Mouse (Mus musculus): ENCODE data around the gene Uhrf1bp1. TPM values are rescaled to one million over a fixed set of nuclear protein-coding genes. Genes with fewer than 3 reads are reported as not detected.

Uhrf1bp1 gene
- polyA plus RNA-seq, 1 experiment from 2014 or later: 5.6 TPM

GRCm38 (mm10) chr17:27946371-27946770, 90.1 kb downstream of the Uhrf1bp1 start:
- Histone ChIP-seq H3K4me3 (no peak overlapping the region), H3K27me3 (no peaks in the 10 kb centered on the region), H3K4me2 (no peak overlapping the region), H3K9ac (peak overlapping the region; percentile 39; the same call in 1 of the 2 replicates), H3K27ac (peak overlapping the region; percentile 81), H3K9me3 (no peaks in the 10 kb centered on the region), H3K36me3 (no peaks in the 10 kb centered on the region), H3K4me1 (replicated peaks) (peaks cover 34% of the 10 kb centered on the region)
- WGBS: 81% methylated on average over 8 of the region's 8 CpGs
- ATAC-seq (ENCODE audit: low FRiP score): no peak

DNA sequence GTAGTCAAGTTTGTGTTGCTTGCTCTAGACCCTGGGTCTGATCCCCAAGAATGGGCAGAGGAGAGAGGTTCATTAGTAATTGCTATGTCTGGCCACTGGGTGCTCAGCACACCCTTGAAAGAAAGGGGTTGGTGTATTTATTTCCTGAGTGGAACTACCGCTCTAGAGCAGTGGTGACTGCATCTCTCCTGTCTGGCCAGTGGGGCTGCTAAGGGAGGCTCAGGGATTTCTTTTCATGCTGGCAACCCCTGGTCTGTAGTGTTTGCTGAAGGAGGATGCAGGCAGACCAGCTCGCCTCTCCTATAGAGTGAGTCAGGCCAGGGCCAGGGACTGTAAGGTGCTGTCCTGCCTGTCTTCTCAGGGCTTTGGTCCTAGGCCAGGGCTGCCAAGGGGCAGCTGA, 90.9 kb downstream of the Uhrf1bp1 start:
- Histone ChIP-seq H3K27me3 (no peaks in the 10 kb centered on the region), H3K4me1 (replicated peaks) (peaks cover 31% of the 10 kb centered on the region), H3K27ac (peak overlapping the region; percentile 81), H3K36me3 (0 out of 2 replicates have a peak, but pooled peaks cover 3% of the 10 kb centered on the region), H3K4me2 (no peak overlapping the region), H3K4me3 (no peak overlapping the region), H3K9ac (no peak overlapping the region), H3K9me3 (no peaks in the 10 kb centered on the region)
- 68% methylated on average over 2 of the region's 2 CpGs for WGBS
- no peak for ATAC-seq (ENCODE audit: low FRiP score)

Other genes starting within 250 kb of the Uhrf1bp1 start
- 225 and 235 TPM in 2 replicates for gene Nudt3, start 232.9 kb upstream of the Uhrf1bp1 start, polyA plus RNA-seq (2015; fragmentation: Nextera tagmentation; extraction: Ambion mirVana)
- not detected in 2 replicates for gene RPS10-NUDT3, start 221.2 kb upstream of the Uhrf1bp1 start, polyA plus RNA-seq (2015; fragmentation: Nextera tagmentation; extraction: Ambion mirVana)
- gene Rps10, start 219.8 kb upstream of the Uhrf1bp1 start, polyA plus RNA-seq (2015; fragmentation: Nextera tagmentation; extraction: Ambion mirVana): 565 and 583 TPM in 2 replicates
- gene Pacsin1, start 200.9 kb upstream of the Uhrf1bp1 start, polyA plus RNA-seq (2015; fragmentation: Nextera tagmentation; extraction: Ambion mirVana): 27.9 and 31.0 TPM in 2 replicates
- 0.60 TPM in 2 replicates for gene Spdef, start 127.5 kb upstream of the Uhrf1bp1 start, polyA plus RNA-seq (2015; fragmentation: Nextera tagmentation; extraction: Ambion mirVana)
- gene D17Wsu92e, start 35.8 kb upstream of the Uhrf1bp1 start, polyA plus RNA-seq (2015; fragmentation: Nextera tagmentation; extraction: Ambion mirVana): 10.0 and 10.1 TPM in 2 replicates
- 260 and 270 TPM in 2 replicates for gene Snrpc, start 18.3 kb upstream of the Uhrf1bp1 start, polyA plus RNA-seq (2015; fragmentation: Nextera tagmentation; extraction: Ambion mirVana)
- gene Anks1, start 52.9 kb downstream of the Uhrf1bp1 start, polyA plus RNA-seq (2015; fragmentation: Nextera tagmentation; extraction: Ambion mirVana): 58.6 and 75.2 TPM in 2 replicates
- 68.4 and 76.1 TPM in 2 replicates for gene Taf11, start 53.4 kb downstream of the Uhrf1bp1 start, polyA plus RNA-seq (2015; fragmentation: Nextera tagmentation; extraction: Ambion mirVana)
- 1.4 and 1.7 TPM in 2 replicates for gene Tcp11, start 224.2 kb downstream of the Uhrf1bp1 start, polyA plus RNA-seq (2015; fragmentation: Nextera tagmentation; extraction: Ambion mirVana)

Measured in hindbrain, embryonic 13.5 days (tissue).